ENCODE assay signal across 3 mouse cellular contexts in the genomic region with DNA sequence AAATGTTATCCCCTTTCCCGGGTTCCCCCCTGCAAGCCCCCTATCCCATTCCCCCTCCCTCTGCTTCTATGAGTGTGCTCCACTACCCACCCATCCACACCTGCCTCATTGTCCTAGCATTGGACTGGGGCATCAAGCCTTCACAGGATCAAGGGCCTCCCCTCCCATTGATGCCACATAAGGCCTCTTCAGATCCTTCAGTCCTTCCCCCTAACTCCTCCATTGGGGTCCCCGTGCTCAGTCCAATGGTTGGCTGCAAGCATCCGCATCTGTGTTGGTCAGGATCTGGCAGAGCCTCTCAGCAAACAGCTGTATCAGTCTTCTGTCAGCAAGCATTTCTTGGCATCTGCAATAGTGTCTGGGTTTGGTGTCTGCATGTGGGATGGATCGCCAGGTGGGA. TPM values are rescaled to one million over a fixed set of nuclear protein-coding genes. Genes with fewer than 3 reads are reported as not detected.
"Had no signal": no experiment of that assay in that cellular context is flagged by ENCODE, and none has a peak within 500 bp of the region (broad histone marks: within the 10 kb centered on the region; RNA-seq: fewer than 3 reads in every experiment).

No protein-coding gene starts in this region.

RNA-seq across cellular contexts. Expression of a gene that starts 30.3 kb away (rescaled TPM):
- polyA plus RNA-seq: embryonic facial prominence, embryonic 13.5 days; erythroblast, embryonic 14.5 days; gonadal fat pad, adult 2 months had no signal
